Comparison of ENCODE assay signal across 1 mouse cellular context in the genomic region with DNA sequence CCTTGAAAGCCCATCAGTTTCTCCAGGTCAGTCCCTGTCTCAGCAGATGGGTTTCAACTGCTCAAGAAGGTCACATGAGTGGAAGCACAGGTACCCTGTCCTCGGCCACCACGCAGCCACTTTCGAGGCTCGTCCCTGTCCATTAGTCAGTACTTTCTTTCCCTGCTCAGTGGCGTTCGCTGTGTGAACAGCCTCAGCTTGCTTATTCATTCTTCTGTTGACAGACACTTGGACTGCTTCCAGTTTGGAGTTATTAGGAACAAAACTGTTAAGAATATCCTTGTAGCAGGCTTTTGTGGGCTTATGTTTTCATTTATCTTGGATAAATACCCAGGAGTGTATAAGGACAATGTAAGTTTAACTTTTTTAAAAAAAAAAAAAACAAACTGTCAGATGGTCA.
TF ChIP-seq lines count a peak whose summit lies in the region.

No protein-coding gene starts in this region.

TF ChIP-seq in MEL, 35 proteins besides CTCF, POLR2A, EP300 and RAD21:
- TF ChIP-seq JUND (IDR thresholded peaks at IDR 0.05; ENCODE audit: low read depth, low read length): no peak
- no peak for TF ChIP-seq MAX (IDR thresholded peaks at IDR 0.05; ENCODE audit: low read length)
- TF ChIP-seq ZNF384 (IDR thresholded peaks at IDR 0.05; ENCODE audit: low read depth, low read length): peak; percentile 39; the same call in 1 of the 2 replicates
